Mouse (Mus musculus): Measurements from ENCODE around the gene Cdkn1b. TPM values are rescaled to one million over a fixed set of nuclear protein-coding genes. Genes with fewer than 3 reads are reported as not detected.

Cdkn1b gene
- polyA plus RNA-seq, 1 experiment from 2014 or later, result 14.1 TPM

GRCm38 (mm10) chr6:134914523-134914922 is 5.7 kb upstream of the Cdkn1b start:
- no peak overlapping the region for H3K4me3 ChIP-seq (ENCODE audit: low read depth, low read length)
- DNase-seq (no peak), ATAC-seq (no peak)
- no peaks in the 10 kb centered on the region for H3K27me3 ChIP-seq (ENCODE audit: insufficient read depth, low read length)
- H3K27ac ChIP-seq (ENCODE audit: low read depth), result no peak overlapping the region
- no peaks in the 10 kb centered on the region for H3K9me3 ChIP-seq (ENCODE audit: low read length)
- H3K4me2 ChIP-seq (ENCODE audit: low read depth, low read length), result no peak overlapping the region
- WGBS (ENCODE audit: insufficient replicate concordance), result 85% methylated on average over 5 of the region's 5 CpGs
- H3K9ac ChIP-seq (replicated peaks), result no peak overlapping the region
- peaks cover 28% of the 10 kb centered on the region for H3K4me1 ChIP-seq (ENCODE audit: insufficient read depth)
- no peaks in the 10 kb centered on the region for H3K36me3 ChIP-seq (replicated peaks; ENCODE audit: insufficient read depth, low read length)
- no peak for TF ChIP-seq CTCF (IDR thresholded peaks at IDR 0.05; ENCODE audit: low read depth)
- TF ChIP-seq EP300 (IDR thresholded peaks at IDR 0.05; ENCODE audit: low read depth), result no peak

GRCm38 (mm10) chr6:134916641-134917040 is 3.6 kb upstream of the Cdkn1b start:
- H3K4me1 ChIP-seq (ENCODE audit: insufficient read depth), result peaks cover 30% of the 10 kb centered on the region
- H3K4me2 ChIP-seq (ENCODE audit: low read depth, low read length), result peak overlapping the region; percentile 88
- 0 out of 2 replicates have a peak overlapping the region, but pooled peaks have one; percentile 13 for H3K27ac ChIP-seq (ENCODE audit: low read depth)
- H3K9me3 ChIP-seq (ENCODE audit: low read length), result no peaks in the 10 kb centered on the region
- ATAC-seq, result no peak
- peak overlapping the region; percentile 47 for H3K4me3 ChIP-seq (ENCODE audit: low read depth, low read length)
- no peaks in the 10 kb centered on the region for H3K27me3 ChIP-seq (ENCODE audit: insufficient read depth, low read length)
- no peak for TF ChIP-seq CTCF (IDR thresholded peaks at IDR 0.05; ENCODE audit: low read depth)
- TF ChIP-seq EP300 (IDR thresholded peaks at IDR 0.05; ENCODE audit: low read depth), result no peak
- H3K9ac ChIP-seq (replicated peaks), result peak overlapping the region; percentile 62
- DNase-seq, result no peak
- WGBS (ENCODE audit: insufficient replicate concordance), result 2% methylated on average over 11 of the region's 11 CpGs
- H3K36me3 ChIP-seq (replicated peaks; ENCODE audit: insufficient read depth, low read length), result no peaks in the 10 kb centered on the region

GRCm38 (mm10) chr6:134917087-134917486 is 3.1 kb upstream of the Cdkn1b start:
- H3K9me3 ChIP-seq (ENCODE audit: low read length), result no peaks in the 10 kb centered on the region
- no peak for ATAC-seq

GRCm38 (mm10) chr6:134918769-134919168 is 1.4 kb upstream of the Cdkn1b start:
- no peak overlapping the region for H3K27ac ChIP-seq (ENCODE audit: low read depth)
- no peak overlapping the region for H3K4me3 ChIP-seq (ENCODE audit: low read depth, low read length)
- H3K9ac ChIP-seq (replicated peaks), result no peak overlapping the region
- H3K9me3 ChIP-seq (ENCODE audit: low read length), result no peaks in the 10 kb centered on the region
- peaks cover 36% of the 10 kb centered on the region for H3K4me1 ChIP-seq (ENCODE audit: insufficient read depth)
- peaks cover 9% of the 10 kb centered on the region for H3K36me3 ChIP-seq (replicated peaks; ENCODE audit: insufficient read depth, low read length)
- no peak for ATAC-seq
- H3K27me3 ChIP-seq (ENCODE audit: insufficient read depth, low read length), result no peaks in the 10 kb centered on the region
- TF ChIP-seq CTCF (IDR thresholded peaks at IDR 0.05; ENCODE audit: low read depth) (no peak), EP300 (IDR thresholded peaks at IDR 0.05; ENCODE audit: low read depth) (no peak)
- 79% methylated on average over 10 of the region's 10 CpGs for WGBS (ENCODE audit: insufficient replicate concordance)
- DNase-seq, result no peak
- H3K4me2 ChIP-seq (ENCODE audit: low read depth, low read length), result no peak overlapping the region

More at GRCm38 (mm10) chr6:134917087-134917486, 3.1 kb upstream of the Cdkn1b start:
- TF ChIP-seq EP300 (IDR thresholded peaks at IDR 0.05; ENCODE audit: low read depth) (no peak), CTCF (IDR thresholded peaks at IDR 0.05; ENCODE audit: low read depth) (no peak)
- Histone ChIP-seq H3K4me3 (ENCODE audit: low read depth, low read length) (peak overlapping the region; percentile 47), H3K4me2 (ENCODE audit: low read depth, low read length) (peak overlapping the region; percentile 88), H3K27me3 (ENCODE audit: insufficient read depth, low read length) (no peaks in the 10 kb centered on the region), H3K4me1 (ENCODE audit: insufficient read depth) (peaks cover 30% of the 10 kb centered on the region), H3K9ac (replicated peaks) (peak overlapping the region; percentile 62), H3K36me3 (replicated peaks; ENCODE audit: insufficient read depth, low read length) (no peaks in the 10 kb centered on the region), H3K27ac (ENCODE audit: low read depth) (0 out of 2 replicates have a peak overlapping the region, but pooled peaks have one; percentile 13)
- peak; percentile 29 for DNase-seq
- 7% methylated on average over 11 of the region's 11 CpGs for WGBS (ENCODE audit: insufficient replicate concordance)

- Histone ChIP-seq H3K27me3 (ENCODE audit: insufficient read depth, low read length) (no peaks in the 10 kb centered on the region), H3K4me2 (ENCODE audit: low read depth, low read length) (peak overlapping the region; percentile 98), H3K9me3 (ENCODE audit: low read length) (no peaks in the 10 kb centered on the region), H3K4me1 (ENCODE audit: insufficient read depth) (peaks cover 41% of the 10 kb centered on the region), H3K27ac (ENCODE audit: low read depth) (peak overlapping the region; percentile 99), H3K9ac (replicated peaks) (peak overlapping the region; percentile 99), H3K36me3 (replicated peaks; ENCODE audit: insufficient read depth, low read length) (peaks cover 12% of the 10 kb centered on the region), H3K4me3 (ENCODE audit: low read depth, low read length) (peak overlapping the region; percentile 98)
- ATAC-seq, result no peak
- DNase-seq, result no peak
- 6% methylated on average over 31 of the region's 37 CpGs for WGBS (ENCODE audit: insufficient replicate concordance)
- TF ChIP-seq EP300 (IDR thresholded peaks at IDR 0.05; ENCODE audit: low read depth), result no peak
- no peak for TF ChIP-seq CTCF (IDR thresholded peaks at IDR 0.05; ENCODE audit: low read depth)
These were observed 551 bp upstream of the Cdkn1b start for GRCm38 (mm10) chr6:134919511-134920189.

GRCm38 (mm10) chr6:134921014-134921694 is 953 bp downstream of the Cdkn1b start:
- peak; percentile 12 for ATAC-seq
- peaks cover 40% of the 10 kb centered on the region for H3K4me1 ChIP-seq (ENCODE audit: insufficient read depth)

More at GRCm38 (mm10) chr6:134921014-134921694, 953 bp downstream of the Cdkn1b start:
- peak overlapping the region; percentile 99 for H3K9ac ChIP-seq (replicated peaks)
- peak; percentile 66 for DNase-seq
- under 1% methylated on average over 32 of the region's 32 CpGs for WGBS (ENCODE audit: insufficient replicate concordance)
- H3K27ac ChIP-seq (ENCODE audit: low read depth), result peak overlapping the region; percentile 99
- TF ChIP-seq CTCF (IDR thresholded peaks at IDR 0.05; ENCODE audit: low read depth), result no peak
- TF ChIP-seq EP300 (IDR thresholded peaks at IDR 0.05; ENCODE audit: low read depth), result no peak
- H3K27me3 ChIP-seq (ENCODE audit: insufficient read depth, low read length), result no peaks in the 10 kb centered on the region
- H3K9me3 ChIP-seq (ENCODE audit: low read length), result no peaks in the 10 kb centered on the region
- peak overlapping the region; percentile 98 for H3K4me3 ChIP-seq (ENCODE audit: low read depth, low read length)
- H3K36me3 ChIP-seq (replicated peaks; ENCODE audit: insufficient read depth, low read length), result peaks cover 12% of the 10 kb centered on the region
- H3K4me2 ChIP-seq (ENCODE audit: low read depth, low read length), result peak overlapping the region; percentile 98

Measured in liver, postnatal 0 days (tissue).